Mouse (Mus musculus): ENCODE measurements around the gene Gm4779. TPM values are rescaled to one million over a fixed set of nuclear protein-coding genes. Genes with fewer than 3 reads are reported as not detected.

The Gm4779 gene
- polyA plus RNA-seq, 1 experiment from 2014 or later = 0.28 TPM

GRCm38 (mm10) chrX:101754478-101754877 lies 39.7 kb downstream of the Gm4779 start:
- H3K4me3 ChIP-seq = no peak overlapping the region
- 60% methylated on average over 5 of the region's 5 CpGs for WGBS
- ATAC-seq (ENCODE audit: extremely low read depth, insufficient number of reproducible peaks, low FRiP score, low TSS enrichment) = no peak
- no peak overlapping the region for H3K4me2 ChIP-seq
- no peak overlapping the region for H3K27ac ChIP-seq (replicated peaks)
- no peak overlapping the region for H3K9ac ChIP-seq
- H3K9me3 ChIP-seq = no peaks in the 10 kb centered on the region
- peaks cover 42% of the 10 kb centered on the region for H3K27me3 ChIP-seq (replicated peaks)
- H3K36me3 ChIP-seq = no peaks in the 10 kb centered on the region
- H3K4me1 ChIP-seq = no peaks in the 10 kb centered on the region

GRCm38 (mm10) chrX:101750144-101750543 lies 44.1 kb downstream of the Gm4779 start:
- Histone ChIP-seq H3K36me3 (no peaks in the 10 kb centered on the region), H3K27ac (replicated peaks) (no peak overlapping the region), H3K4me3 (no peak overlapping the region), H3K4me1 (no peaks in the 10 kb centered on the region), H3K9ac (no peak overlapping the region), H3K9me3 (no peaks in the 10 kb centered on the region), H3K4me2 (no peak overlapping the region), H3K27me3 (replicated peaks) (peaks cover 51% of the 10 kb centered on the region)
- ATAC-seq (ENCODE audit: extremely low read depth, insufficient number of reproducible peaks, low FRiP score, low TSS enrichment) = no peak
- 62% methylated on average over 4 of the region's 4 CpGs for WGBS

- H3K27me3 ChIP-seq (replicated peaks) = peaks cover 37% of the 10 kb centered on the region
- H3K27ac ChIP-seq (replicated peaks) = no peak overlapping the region
- WGBS = 66% methylated on average over 2 of the region's 2 CpGs
- H3K4me3 ChIP-seq = no peak overlapping the region
- no peak overlapping the region for H3K4me2 ChIP-seq
- H3K9ac ChIP-seq = no peak overlapping the region
- no peaks in the 10 kb centered on the region for H3K4me1 ChIP-seq
- no peaks in the 10 kb centered on the region for H3K9me3 ChIP-seq
- ATAC-seq (ENCODE audit: extremely low read depth, insufficient number of reproducible peaks, low FRiP score, low TSS enrichment) = no peak
- H3K36me3 ChIP-seq = no peaks in the 10 kb centered on the region
Measured at GRCm38 (mm10) chrX:101741064-101741433, 53.2 kb downstream of the Gm4779 start.

- no peak overlapping the region for H3K4me2 ChIP-seq
- WGBS = 41% methylated on average over 6 of the region's 6 CpGs
- H3K27me3 ChIP-seq (replicated peaks) = peaks cover 42% of the 10 kb centered on the region
- no peaks in the 10 kb centered on the region for H3K9me3 ChIP-seq
- no peak for ATAC-seq (ENCODE audit: extremely low read depth, insufficient number of reproducible peaks, low FRiP score, low TSS enrichment)
- H3K9ac ChIP-seq = no peak overlapping the region
- no peaks in the 10 kb centered on the region for H3K36me3 ChIP-seq
- H3K4me3 ChIP-seq = no peak overlapping the region
- H3K27ac ChIP-seq (replicated peaks) = no peak overlapping the region
- H3K4me1 ChIP-seq = no peaks in the 10 kb centered on the region
Measured at GRCm38 (mm10) chrX:101740335-101741063, 53.7 kb downstream of the Gm4779 start.

Other genes starting within 250 kb of the Gm4779 start
- 85.4 and 90.5 TPM in 2 replicates for gene Ogt, start 154.4 kb downstream of the Gm4779 start, polyA plus RNA-seq (2015; fragmentation: Nextera tagmentation; extraction: Ambion mirVana)
- 0.27 TPM in 2 replicates for gene Cxcr3, start 60.2 kb downstream of the Gm4779 start, polyA plus RNA-seq (2015; fragmentation: Nextera tagmentation; extraction: Ambion mirVana)
- 0.17 and 0.19 TPM in 2 replicates for gene 8030474K03Rik, start 233 bp upstream of the Gm4779 start, polyA plus RNA-seq (2015; fragmentation: Nextera tagmentation; extraction: Ambion mirVana)
- gene Nhsl2, start 55.0 kb upstream of the Gm4779 start, polyA plus RNA-seq (2015; fragmentation: Nextera tagmentation; extraction: Ambion mirVana) = 11.1 and 11.8 TPM in 2 replicates

Measured in heart, embryonic 13.5 days (tissue).